Mouse (Mus musculus): ENCODE measurements around the gene Pla2g2f.

Gene Pla2g2f

DNA sequence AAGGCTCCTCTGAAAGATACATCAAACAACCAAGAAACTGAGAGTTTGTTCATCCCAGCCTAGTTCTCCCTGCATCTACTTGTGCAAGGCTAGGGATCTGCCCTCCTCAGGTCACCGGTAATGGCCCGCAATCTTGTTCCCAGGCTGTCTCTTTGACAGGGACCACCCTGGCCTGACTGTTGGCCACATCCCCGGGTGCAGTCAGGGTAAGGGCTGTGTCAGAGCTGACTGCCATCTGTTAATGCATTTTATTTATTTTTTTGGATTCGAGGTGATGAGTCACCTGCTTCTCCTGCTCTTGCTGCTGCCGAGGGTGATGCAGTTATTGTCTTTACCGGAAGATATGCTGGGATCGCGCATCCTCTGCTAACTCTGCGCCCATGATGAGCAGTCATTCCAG is 40.7 kb downstream of the Pla2g2f start:
- no peak for DNase-seq (ENCODE audit: low spot score)

GRCm38 (mm10) chr4:138714186-138714585 is 43.2 kb downstream of the Pla2g2f start:
- no peak for DNase-seq (ENCODE audit: low spot score)

- no peak for DNase-seq (ENCODE audit: low spot score)
Observed at GRCm38 (mm10) chr4:138712621-138713020, 44.8 kb downstream of the Pla2g2f start.

DNA sequence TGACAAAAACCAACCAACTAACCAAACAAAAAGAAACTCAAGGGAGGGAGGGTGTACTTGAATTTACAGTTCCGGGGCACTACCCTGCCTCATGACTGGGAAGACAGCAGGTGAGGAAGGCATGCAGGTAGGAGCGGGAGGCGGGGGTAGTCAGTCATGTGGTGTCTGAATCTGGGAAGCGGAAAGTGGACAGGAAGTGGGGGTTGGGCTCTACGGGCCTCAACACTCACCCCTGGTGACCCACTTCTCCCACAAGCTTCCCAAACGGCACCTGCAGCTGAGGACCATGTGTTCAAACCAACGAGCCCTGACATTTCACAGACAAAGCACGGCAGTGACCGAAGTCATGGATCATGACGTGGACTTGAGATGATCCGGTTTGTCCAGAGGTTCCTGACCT is 45.3 kb downstream of the Pla2g2f start:
- DNase-seq (ENCODE audit: low spot score) = no peak

DNA sequence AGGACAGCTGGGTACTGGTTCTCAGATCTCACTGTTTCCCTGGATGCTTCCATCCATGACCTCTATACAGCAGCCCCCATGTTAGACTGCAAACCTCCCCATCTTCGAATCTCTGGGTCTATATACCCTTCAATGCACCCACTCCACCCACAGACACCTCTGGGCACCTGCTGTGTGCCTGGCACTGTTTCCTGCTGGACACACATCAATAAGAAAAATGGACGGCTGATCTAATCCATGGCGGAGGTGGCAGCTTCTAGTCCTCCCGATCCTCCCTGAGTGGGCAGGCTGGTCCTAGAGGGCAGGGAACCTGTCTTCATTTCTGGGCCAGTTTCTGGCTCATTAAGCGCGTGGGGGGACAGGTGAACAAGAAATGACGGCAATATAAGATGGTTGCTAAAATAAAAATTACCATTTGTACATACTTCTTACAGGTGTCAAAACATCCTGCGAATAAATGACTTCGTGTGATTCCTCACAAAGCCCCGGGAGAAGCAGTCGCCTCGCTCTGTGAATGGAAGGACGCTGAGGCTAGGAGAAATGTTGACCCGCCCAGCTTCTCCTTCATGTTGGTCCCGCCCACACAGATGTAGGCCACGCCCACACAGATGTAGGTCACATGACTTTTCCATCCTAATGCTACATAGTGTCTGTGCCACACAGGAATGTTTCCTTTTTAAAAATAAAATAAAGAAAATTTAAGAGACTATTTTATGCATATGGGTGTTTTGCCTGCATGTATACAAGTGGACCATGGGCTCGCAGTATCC is 46.2 kb downstream of the Pla2g2f start:
- no peak for DNase-seq (ENCODE audit: low spot score)

DNA sequence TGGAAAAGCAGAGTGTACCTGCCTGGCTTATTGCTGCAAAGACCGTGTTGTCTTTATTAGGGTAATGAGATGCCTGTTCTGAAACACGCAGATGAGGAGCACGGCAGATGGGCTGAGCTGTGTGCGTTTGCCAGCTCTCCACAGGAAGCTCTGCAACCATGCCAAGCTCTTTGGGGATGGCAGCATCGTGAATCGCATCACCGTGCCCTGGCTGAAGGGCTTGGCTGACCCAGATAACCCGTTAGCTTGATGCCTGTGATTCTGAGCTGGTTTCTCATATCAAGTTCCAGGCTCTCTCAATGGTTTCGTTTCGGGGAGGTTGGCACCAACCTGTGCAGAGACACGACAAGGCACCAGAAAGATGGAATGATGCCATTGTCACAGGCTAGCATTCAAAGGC is 46.8 kb downstream of the Pla2g2f start:
- no peak for DNase-seq (ENCODE audit: low spot score)

DNA sequence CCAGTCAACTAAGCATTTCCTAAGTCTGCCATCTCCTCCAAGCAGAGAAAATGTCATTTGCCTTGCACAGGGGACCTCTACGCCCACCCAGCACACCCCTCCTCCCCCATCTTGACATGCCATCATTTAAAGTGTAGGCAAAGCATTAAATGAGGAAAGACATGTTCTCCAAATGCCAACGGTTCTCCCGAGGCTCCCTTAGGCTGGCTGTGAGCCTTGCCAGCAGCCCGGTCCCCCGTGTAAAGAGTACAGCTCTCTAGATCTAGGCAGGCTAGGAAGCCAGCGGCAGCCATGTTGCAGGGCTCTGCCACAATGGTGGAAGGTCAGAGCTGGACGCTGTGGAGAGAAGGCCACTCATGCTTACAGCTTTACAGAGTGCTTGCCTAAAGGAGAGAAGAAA is 47.5 kb downstream of the Pla2g2f start:
- no peak for DNase-seq (ENCODE audit: low spot score)

DNA sequence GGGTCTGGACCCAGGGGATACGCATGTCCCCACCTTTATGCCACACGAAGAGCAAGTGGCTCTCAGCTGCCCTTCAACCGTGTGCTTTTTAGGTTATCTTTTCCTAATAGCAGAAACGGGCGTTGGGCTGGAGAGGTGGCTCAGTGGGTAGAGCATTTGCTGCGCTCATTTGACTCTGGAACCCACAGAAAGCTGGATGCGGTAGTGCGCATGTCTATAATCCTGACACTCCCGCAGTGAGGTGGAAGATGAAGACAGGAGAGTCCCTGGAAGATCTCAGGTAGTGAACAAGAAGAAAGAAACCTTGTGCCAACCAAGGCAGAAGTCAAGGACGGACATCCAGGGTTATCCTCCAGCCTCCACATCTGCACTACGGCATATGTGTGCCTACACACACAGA is 48.2 kb downstream of the Pla2g2f start:
- DNase-seq (ENCODE audit: low spot score) = no peak

GRCm38 (mm10) chr4:138708636-138709035 is 48.8 kb downstream of the Pla2g2f start:
- DNase-seq (ENCODE audit: low spot score) = peak; percentile 46

GRCm38 (mm10) chr4:138706620-138707019 is 50.8 kb downstream of the Pla2g2f start:
- no peak for DNase-seq (ENCODE audit: low spot score)

GRCm38 (mm10) chr4:138704169-138704568 is 53.3 kb downstream of the Pla2g2f start:
- no peak for DNase-seq (ENCODE audit: low spot score)

GRCm38 (mm10) chr4:138703591-138703990 is 53.8 kb downstream of the Pla2g2f start:
- DNase-seq (ENCODE audit: low spot score) = no peak

DNA sequence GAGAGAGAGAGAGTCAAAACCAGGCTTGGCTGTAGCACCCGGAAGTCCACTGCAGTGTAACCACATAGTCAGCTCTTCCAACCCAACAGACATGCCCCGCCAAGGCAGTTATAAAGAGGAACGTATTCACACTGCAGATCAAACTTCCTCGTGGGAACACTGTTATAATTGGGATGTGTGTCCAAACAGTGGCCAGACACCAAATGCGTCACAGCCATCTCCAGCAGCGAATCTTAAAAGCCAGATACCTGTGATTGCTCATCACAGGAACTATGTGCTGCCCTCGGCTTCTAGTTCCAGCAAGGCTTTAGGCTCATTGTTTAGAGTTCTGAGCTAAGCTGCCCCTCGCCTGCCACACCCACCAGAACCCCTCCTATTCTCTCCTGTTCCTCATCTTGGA is 54.9 kb downstream of the Pla2g2f start:
- no peak for DNase-seq (ENCODE audit: low spot score)

- no peak for DNase-seq (ENCODE audit: low spot score)
Observed at GRCm38 (mm10) chr4:138702031-138702430, 55.4 kb downstream of the Pla2g2f start.

GRCm38 (mm10) chr4:138701111-138701510 is 56.3 kb downstream of the Pla2g2f start:
- DNase-seq (ENCODE audit: low spot score) = no peak

Measured in yolk sac, embryonic 10.5 days (tissue).